Mouse (Mus musculus) gastrocnemius, postnatal 25 days (tissue): ENCODE measurements at regions not wholly inside any gene's neighbourhood (a gene's known extent, or its start where the extent isn't known, plus 50 kb on each side); places are given as distances from the start of the nearest gene placed in this dataset.
A peak's percentile ranks its signal among the peaks of the same experiment; 100 is the strongest.

Experiments used
- DNase-seq: peaks from one replicate; pipeline ENCODE4 v3.0.0; 2022

GRCm38 (mm10) chr16:46331336-46331735 is 167.0 kb downstream of the Nectin3 start:
- no peak for DNase-seq

GRCm38 (mm10) chr16:46299079-46299721 is 144.3 kb upstream of the Gm4737 start:
- DNase-seq, result no peak

- DNase-seq, result no peak
Measured at GRCm38 (mm10) chr16:46297192-46297591, 142.3 kb upstream of the Gm4737 start.

- no peak for DNase-seq
Measured at GRCm38 (mm10) chr16:46296412-46296811, 141.5 kb upstream of the Gm4737 start.

GRCm38 (mm10) chr16:46293831-46294230 is 139.0 kb upstream of the Gm4737 start:
- no peak for DNase-seq

- no peak for DNase-seq
Measured at GRCm38 (mm10) chr16:46291067-46291833, 136.4 kb upstream of the Gm4737 start.

- peak; percentile 29 for DNase-seq
Measured at GRCm38 (mm10) chr16:46290199-46290598, 135.3 kb upstream of the Gm4737 start.

GRCm38 (mm10) chr16:46267533-46267932 is 112.7 kb upstream of the Gm4737 start:
- DNase-seq, result no peak

- no peak for DNase-seq
Measured at GRCm38 (mm10) chr16:46251639-46252038, 96.8 kb upstream of the Gm4737 start.

GRCm38 (mm10) chr16:46250943-46251342 is 96.1 kb upstream of the Gm4737 start:
- no peak for DNase-seq

GRCm38 (mm10) chr16:46245598-46245997 is 90.7 kb upstream of the Gm4737 start:
- no peak for DNase-seq

- DNase-seq, result no peak
Measured at GRCm38 (mm10) chr16:46228744-46229143, 73.9 kb upstream of the Gm4737 start.

- no peak for DNase-seq
Measured at GRCm38 (mm10) chr16:46223084-46223600, 68.3 kb upstream of the Gm4737 start.

GRCm38 (mm10) chr16:46212504-46212903 is 57.6 kb upstream of the Gm4737 start:
- peak; percentile 47 for DNase-seq

- no peak for DNase-seq
Measured at GRCm38 (mm10) chr16:46211914-46212313, 57.0 kb upstream of the Gm4737 start.

GRCm38 (mm10) chr16:46205114-46205513 is 50.2 kb upstream of the Gm4737 start:
- DNase-seq, result no peak
